Mouse (Mus musculus) gastrocnemius, adult 2 months (tissue): Measurements from ENCODE around the gene Tmem253. TPM values are rescaled to one million over a fixed set of nuclear protein-coding genes. Genes with fewer than 3 reads are reported as not detected.
"Not testable (repeated sequence)": the region's sequence is repeated elsewhere in the genome, so short reads cannot be mapped to it uniquely, and the experiment has no call there.

Source experiments
- DNase-seq: peaks from one replicate; pipeline ENCODE4 v3.0.0; 2022
- H3K27ac ChIP-seq: fragments of 200-600 bp; 2 replicates; pipeline ENCODE4 v1.8.1; 2022; ENCODE audit warnings: mild to moderate bottlenecking
- H3K4me3 ChIP-seq: fragments of 200-600 bp; 2 replicates; pipeline ENCODE4 v1.8.1; 2022; ENCODE audit warnings: mild to moderate bottlenecking, moderate library complexity
- CTCF ChIP-seq: fragments of 200-600 bp; IDR thresholded peaks from 2 replicates; pipeline ENCODE4 v1.8.1; 2022; ENCODE audit warnings: antibody characterized with exemption, mild to moderate bottlenecking, moderate library complexity
- intact Hi-C: fragments of 180-260 bp; cut with DNase I; formaldehyde crosslinking; loops from one replicate; pipeline ENCODE4 v1.15.1; 2025
- total RNA-seq, 2 experiments: library from RNA; stranded (reverse); gene quantifications; 2 replicates each; pipeline ENCODE4 v1.2.3; 2021

Gene Tmem253
- total RNA-seq, 2 experiments from 2014 or later = 0.46 to 2.6 TPM

GRCm38 (mm10) chr14:52043446-52043845, 28.0 kb downstream of the Tmem253 start:
- no peak for TF ChIP-seq CTCF
- peak overlapping the region; percentile 57; the same call in 1 of the 2 replicates for H3K27ac ChIP-seq
- DNase-seq = no peak
- intact Hi-C loops = no loop called here
- no peak overlapping the region for H3K4me3 ChIP-seq

- intact Hi-C loops = no loop called here
- Histone ChIP-seq H3K27ac (no peak overlapping the region), H3K4me3 (no peak overlapping the region)
- no peak for DNase-seq
- TF ChIP-seq CTCF = peak; percentile 36
These were observed 29.6 kb downstream of the Tmem253 start for GRCm38 (mm10) chr14:52044901-52045678.

DNA sequence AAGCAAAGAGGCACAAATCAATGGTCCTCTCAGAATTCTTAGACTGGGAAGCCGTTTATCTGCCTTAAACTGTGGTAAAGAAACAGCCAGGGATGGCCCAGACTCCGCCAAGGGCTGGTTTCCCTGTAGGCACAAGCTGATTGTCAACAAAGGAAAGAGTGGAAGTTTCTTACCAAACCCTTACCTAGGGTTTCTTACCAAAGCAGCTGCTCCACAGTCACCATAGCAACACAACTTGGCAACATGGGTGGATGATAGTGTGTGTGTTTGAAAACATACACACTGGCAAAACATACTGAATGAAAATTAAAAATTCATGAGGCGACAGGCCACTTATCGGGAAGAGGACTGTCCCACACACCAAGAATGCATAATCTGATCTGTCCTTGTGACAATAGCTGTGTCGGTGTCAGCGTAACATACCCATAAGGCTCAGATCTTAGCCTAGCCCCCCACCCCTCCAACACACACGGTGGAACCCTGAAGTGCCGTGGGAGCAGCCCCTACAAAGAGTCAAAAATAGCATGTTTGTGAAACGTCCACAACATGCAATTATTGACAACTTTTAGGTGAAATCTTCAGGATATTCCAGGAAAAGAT, 30.6 kb downstream of the Tmem253 start:
- no peak for DNase-seq
- no peak overlapping the region for H3K4me3 ChIP-seq
- intact Hi-C loops = no loop called here
- TF ChIP-seq CTCF = no peak
- no peak overlapping the region for H3K27ac ChIP-seq

DNA sequence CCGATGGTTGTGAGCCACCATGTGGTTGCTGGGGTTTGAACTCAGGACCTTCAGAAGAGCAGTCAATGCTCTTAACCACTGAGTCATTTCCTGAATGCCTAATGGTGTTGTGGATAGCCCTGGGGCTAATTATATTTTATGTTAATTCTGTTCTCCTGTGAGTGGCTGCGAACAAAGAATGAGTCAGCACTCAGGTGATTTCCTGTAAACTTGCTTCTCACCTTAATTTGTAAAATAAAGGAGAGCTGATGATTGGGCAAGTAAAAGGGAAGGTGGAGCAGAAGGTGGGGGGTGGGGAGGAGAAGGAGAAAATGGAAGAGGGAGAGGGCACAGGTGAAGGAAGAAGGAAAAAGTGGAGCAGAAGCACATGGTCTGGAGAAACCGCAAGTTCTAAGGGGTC, 37.3 kb downstream of the Tmem253 start:
- intact Hi-C loops, H3K4me3 ChIP-seq, H3K27ac ChIP-seq, DNase-seq: not testable (repeated sequence)

DNA sequence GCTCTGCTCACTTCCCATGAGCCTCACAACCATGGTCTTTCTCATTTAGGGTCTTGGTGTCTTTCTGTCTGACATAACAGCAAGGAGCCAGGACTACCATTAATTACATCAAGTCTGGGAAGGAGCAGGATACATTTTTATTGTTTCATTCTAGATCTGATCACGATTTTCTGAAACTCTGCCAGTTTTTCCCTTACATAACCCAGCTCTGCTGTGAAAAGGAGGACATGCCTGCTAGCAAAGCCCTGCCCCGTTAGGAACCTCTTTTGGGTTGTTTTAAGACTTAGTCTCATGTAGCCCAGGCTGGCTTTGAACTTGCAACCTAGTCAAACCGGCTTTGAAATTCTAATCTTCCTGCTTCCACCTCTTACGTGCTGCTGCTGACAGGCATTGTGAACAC, 44.5 kb downstream of the Tmem253 start:
- H3K27ac ChIP-seq = no peak overlapping the region
- no peak for TF ChIP-seq CTCF
- H3K4me3 ChIP-seq = no peak overlapping the region
- intact Hi-C loops = no loop called here
- no peak for DNase-seq

DNA sequence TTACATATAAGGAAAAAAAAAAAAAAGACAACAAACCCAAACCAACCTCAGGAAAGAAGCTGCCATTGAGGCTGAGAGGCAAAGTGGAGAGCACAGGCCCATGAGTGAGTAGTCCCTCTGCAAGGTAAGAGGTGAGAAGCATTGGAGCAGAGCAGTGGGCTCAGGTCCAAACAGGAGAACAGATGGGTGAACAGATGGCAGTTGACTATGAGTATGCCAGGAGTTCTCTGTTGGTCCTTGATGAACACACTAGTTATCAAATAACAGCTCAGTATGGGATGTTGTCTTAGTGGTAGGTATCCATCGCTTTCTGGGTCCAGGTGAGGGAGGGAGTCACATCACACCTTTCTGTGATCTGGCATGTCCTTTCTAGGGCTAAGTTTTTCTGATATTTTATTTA, 45.3 kb downstream of the Tmem253 start:
- no peak overlapping the region for H3K27ac ChIP-seq
- no peak for TF ChIP-seq CTCF
- no peak overlapping the region for H3K4me3 ChIP-seq
- intact Hi-C loops = no loop called here
- DNase-seq = no peak

GRCm38 (mm10) chr14:52061798-52062197, 46.3 kb downstream of the Tmem253 start:
- TF ChIP-seq CTCF = no peak
- H3K4me3 ChIP-seq = no peak overlapping the region
- no peak overlapping the region for H3K27ac ChIP-seq
- intact Hi-C loops = no loop called here
- DNase-seq = no peak

DNA sequence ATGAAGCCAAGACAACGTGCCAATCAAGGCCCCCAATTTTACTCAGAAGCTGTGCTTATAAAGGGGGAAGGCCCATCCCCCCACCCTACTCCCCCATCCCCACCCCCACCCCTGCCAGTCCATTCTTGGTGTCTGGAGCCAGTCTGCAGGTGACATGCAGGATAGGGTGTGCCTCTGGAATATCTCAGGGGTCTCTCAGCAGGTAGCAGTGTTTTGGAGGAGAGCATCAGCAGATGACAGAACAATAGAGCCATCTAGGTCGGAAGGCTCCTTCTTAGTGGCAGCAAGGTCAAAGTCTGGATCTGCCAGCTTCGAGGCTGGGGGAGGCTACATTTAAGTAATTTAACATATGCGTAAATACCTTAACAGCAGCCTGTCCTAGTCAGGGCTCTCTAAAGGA, 50.7 kb downstream of the Tmem253 start:
- H3K27ac ChIP-seq = no peak overlapping the region
- H3K4me3 ChIP-seq = no peak overlapping the region
- no peak for DNase-seq
- intact Hi-C loops = no loop called here
- TF ChIP-seq CTCF = no peak

Other genes with a start within 250 kb of the Tmem253 start
- not detected for gene Ang4, start 242.1 kb upstream of the Tmem253 start, total RNA-seq
- not detected for gene AY358078, start 215.6 kb upstream of the Tmem253 start, total RNA-seq
- not detected for gene Ear6, start 162.0 kb upstream of the Tmem253 start, total RNA-seq
- gene Mettl17, start 130.8 kb upstream of the Tmem253 start, total RNA-seq = 10 to 100 TPM; 11.5 to 12.9 TPM
- 1 to 10 TPM in 1 of 2 experiments, under 1 TPM in 1; 0.69 to 1.1 TPM for gene Slc39a2, start 122.8 kb upstream of the Tmem253 start, total RNA-seq
- 1,000 to 10,000 TPM; 1,660 to 1,958 TPM for gene Ndrg2, start 101.5 kb upstream of the Tmem253 start, total RNA-seq
- gene Tppp2, start 97.2 kb upstream of the Tmem253 start, total RNA-seq = 1 to 10 TPM; 1.8 TPM
- not detected for gene Rnase13, start 92.9 kb upstream of the Tmem253 start, total RNA-seq
- gene Arhgef40, start 30.9 kb upstream of the Tmem253 start, total RNA-seq = 10 to 100 TPM in 1 of 2 experiments, 1 to 10 TPM in 1; 9.6 to 14.1 TPM
- gene Zfp219, start 5.1 kb downstream of the Tmem253 start, total RNA-seq = 10 to 100 TPM; 13.5 to 13.8 TPM
- gene Olfr221, start 26.8 kb downstream of the Tmem253 start, total RNA-seq = not detected
- 100 to 1,000 TPM in 1 of 2 experiments, 10 to 100 TPM in 1; 81.7 to 100 TPM for gene Hnrnpc, start 88.4 kb downstream of the Tmem253 start, total RNA-seq
- gene Rpgrip1, start 95.0 kb downstream of the Tmem253 start, total RNA-seq = not detected
- 10 to 100 TPM; 12.3 to 15.5 TPM for gene Supt16, start 181.8 kb downstream of the Tmem253 start, total RNA-seq
- 10 to 100 TPM; 33.4 to 34.9 TPM for gene Chd8, start 242.1 kb downstream of the Tmem253 start, total RNA-seq